Mouse (Mus musculus) hindbrain, postnatal 0 days (tissue): ENCODE data around the gene Fbxl2. TPM values are rescaled to one million over a fixed set of nuclear protein-coding genes. Genes with fewer than 3 reads are reported as not detected.
"Not testable (repeated sequence)": the region's sequence is repeated elsewhere in the genome, so short reads cannot be mapped to it uniquely, and the experiment has no call there.

Experiments used
- ATAC-seq: fragments of 200-750 bp; cut with Nextera tagmentation; 2 replicates; pipeline ENCODE4 v1.8.0; 2017; ENCODE audit warnings: mild to moderate bottlenecking, moderate TSS enrichment, moderate library complexity
- DNase-seq: peaks from one replicate; pipeline ENCODE4 v3.0.0-alpha.2; 2015; ENCODE audit warnings: low spot score
- H3K27ac ChIP-seq: fragments of 300-500 bp; sonication (generic); 2 replicates; pipeline ENCODE4 v1.5.1; 2014; ENCODE audit warnings: mild to moderate bottlenecking
- H3K27me3 ChIP-seq: fragments of 300-500 bp; sonication (generic); 2 replicates; pipeline ENCODE4 v1.6.1; 2014; ENCODE audit warnings: low read length, mixed read lengths; ENCODE audit not compliant: insufficient read depth
- H3K36me3 ChIP-seq: fragments of 300-500 bp; sonication (generic); 2 replicates; pipeline ENCODE4 v1.6.1; 2014; ENCODE audit warnings: low read length, mixed read lengths; ENCODE audit not compliant: insufficient read depth
- H3K4me1 ChIP-seq: fragments of 300-500 bp; sonication (generic); 2 replicates; pipeline ENCODE4 v1.6.1; 2014; ENCODE audit warnings: antibody characterized with exemption, low read length, mixed read lengths; ENCODE audit not compliant: insufficient read depth
- H3K4me2 ChIP-seq: fragments of 300-500 bp; sonication (generic); 2 replicates; pipeline ENCODE4 v1.6.1; 2014; ENCODE audit warnings: low read depth, mild to moderate bottlenecking, low read length, moderate library complexity, mixed read lengths
- H3K4me3 ChIP-seq: fragments of 300-500 bp; sonication (generic); 2 replicates; pipeline ENCODE4 v1.5.1; 2014; ENCODE audit warnings: low read length
- H3K9ac ChIP-seq: fragments of 300-500 bp; sonication (generic); replicated peaks from 2 replicates; pipeline ENCODE4 v1.6.1; 2014; ENCODE audit warnings: mild to moderate bottlenecking, low read length, moderate library complexity, mixed read lengths
- H3K9me3 ChIP-seq: fragments of 300-500 bp; sonication (generic); 2 replicates; pipeline ENCODE4 v1.6.1; 2016; ENCODE audit warnings: low read length, mixed read lengths
- CTCF ChIP-seq: IDR thresholded peaks from 2 replicates; pipeline ENCODE4 v1.5.1; 2016; ENCODE audit warnings: antibody characterized with exemption, control low read depth, low read depth
- WGBS: fragments of 180-500 bp; shearing (Covaris S2); extraction: QIAGEN DNeasy Blood & Tissue Kit; methylation state at CpG from one replicate; pipeline ENCODE4 v1.1.7; 2014; 5-methylcytosine and 5-hydroxymethylcytosine counted together
- polyA plus RNA-seq: library from polyadenylated mRNA; unstranded; fragments of >200 nt; fragmentation: Nextera tagmentation; extraction: Ambion mirVana; gene quantifications from 2 replicates; pipeline ENCODE4 v1.2.1, GENCODE M21; 2015
- total RNA-seq: library from RNA; depleted of rRNA; stranded (reverse); fragments of >200 nt; gene quantifications from 2 replicates; pipeline ENCODE4 v1.2.3, GENCODE M21; 2014; rRNA removed

Gene Fbxl2
- 35.6 and 36.8 TPM in 2 replicates for total RNA-seq
- 23.2 and 27.4 TPM in 2 replicates for polyA plus RNA-seq

DNA sequence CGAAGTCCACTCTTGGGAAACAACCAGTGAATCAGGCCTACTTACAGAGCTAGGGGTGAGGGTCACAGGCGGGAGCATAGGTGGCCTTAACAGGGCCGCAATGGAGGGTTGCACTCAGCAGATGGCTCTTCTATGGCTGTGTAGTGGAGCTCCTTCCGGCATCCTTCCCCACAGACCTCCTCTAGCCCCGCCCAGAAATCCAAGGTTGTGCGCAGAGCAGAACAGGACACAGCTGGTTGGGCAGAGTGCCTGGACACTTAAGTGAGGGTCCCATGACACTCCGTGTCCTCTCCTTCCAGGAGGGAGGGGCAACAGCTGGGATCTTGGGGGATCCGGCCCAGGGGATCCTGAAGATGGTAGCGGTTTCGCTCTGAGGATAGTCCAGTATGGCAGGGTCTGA is at the start of gene Fbxl2:
Gene Fbxl2, minus strand, starts transcription at position 164 of the 400 bp plus-strand sequence.
- H3K4me3 ChIP-seq, result no peak within 1 kb of the TSS
- TF ChIP-seq CTCF, result no peak
- H3K9ac ChIP-seq, result no peak within 1 kb of the TSS
- 83% methylated on average over 10 of the region's 10 CpGs for WGBS
- H3K27ac ChIP-seq, result no peak within 1 kb of the TSS
- ATAC-seq (no peak), DNase-seq (no peak)
- H3K36me3 ChIP-seq, result no peaks in the 10 kb centered on the region
- no peaks in the 10 kb centered on the region for H3K4me1 ChIP-seq
- H3K9me3 ChIP-seq, result no peaks in the 10 kb centered on the region
- no peaks in the 10 kb centered on the region for H3K27me3 ChIP-seq
- no peak within 1 kb of the TSS for H3K4me2 ChIP-seq

DNA sequence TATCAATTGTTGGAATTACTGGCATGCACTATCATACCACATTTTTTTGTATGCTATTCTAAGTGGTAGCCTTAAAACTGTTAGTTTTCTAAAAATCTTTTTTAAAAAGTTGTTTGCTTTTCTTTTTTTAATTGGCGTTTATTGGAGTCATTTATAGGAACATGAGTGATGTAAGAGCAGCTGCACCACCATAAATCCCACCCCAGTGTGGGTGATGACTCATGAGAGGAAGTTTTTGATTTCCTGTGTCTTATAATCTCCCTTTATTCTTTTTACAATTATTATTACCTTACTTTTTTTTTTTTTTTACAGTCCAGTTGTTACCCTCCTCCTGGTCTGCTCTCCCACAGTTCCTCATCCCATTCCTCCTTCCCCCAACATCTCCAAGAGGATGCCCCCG is 48.9 kb upstream of the Fbxl2 start:
- Histone ChIP-seq H3K4me1 (no peaks in the 10 kb centered on the region), H3K27me3 (no peaks in the 10 kb centered on the region), H3K4me3 (no peak overlapping the region), H3K4me2 (no peak overlapping the region), H3K36me3 (no peaks in the 10 kb centered on the region), H3K27ac (no peak overlapping the region), H3K9me3 (no peaks in the 10 kb centered on the region), H3K9ac (no peak overlapping the region)
- DNase-seq, result no peak
- no peak for TF ChIP-seq CTCF
- ATAC-seq, result no peak
- WGBS, result 90% methylated on average over 2 of the region's 2 CpGs

DNA sequence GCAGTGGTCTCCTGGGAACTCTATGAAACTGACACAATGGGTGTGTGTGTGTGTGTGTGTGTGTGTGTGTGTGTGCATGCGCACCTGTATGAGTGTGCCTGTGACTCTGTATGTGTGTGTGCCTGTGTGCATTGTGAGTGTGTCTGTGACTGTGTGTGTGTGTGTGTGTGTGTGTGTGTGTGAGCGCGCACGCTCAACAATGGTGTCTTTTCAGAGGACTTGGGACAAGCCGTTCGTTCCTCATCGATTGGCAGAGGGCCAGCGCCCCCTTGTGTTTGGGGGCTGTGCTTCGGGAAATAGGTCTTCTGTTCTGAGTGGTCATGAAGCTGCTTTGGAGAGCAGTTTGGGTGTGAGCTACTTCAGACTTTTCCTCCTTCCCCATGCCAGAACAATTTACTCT is 46.2 kb upstream of the Fbxl2 start:
- not testable (repeated sequence) for H3K36me3 ChIP-seq, H3K4me1 ChIP-seq, H3K4me3 ChIP-seq, H3K27me3 ChIP-seq, H3K4me2 ChIP-seq, H3K9me3 ChIP-seq, H3K9ac ChIP-seq, H3K27ac ChIP-seq
- ATAC-seq (peak; percentile 74), DNase-seq (peak; percentile 72)
- TF ChIP-seq CTCF, result peak; percentile 47
- 15% methylated on average over 9 of the region's 9 CpGs for WGBS

DNA sequence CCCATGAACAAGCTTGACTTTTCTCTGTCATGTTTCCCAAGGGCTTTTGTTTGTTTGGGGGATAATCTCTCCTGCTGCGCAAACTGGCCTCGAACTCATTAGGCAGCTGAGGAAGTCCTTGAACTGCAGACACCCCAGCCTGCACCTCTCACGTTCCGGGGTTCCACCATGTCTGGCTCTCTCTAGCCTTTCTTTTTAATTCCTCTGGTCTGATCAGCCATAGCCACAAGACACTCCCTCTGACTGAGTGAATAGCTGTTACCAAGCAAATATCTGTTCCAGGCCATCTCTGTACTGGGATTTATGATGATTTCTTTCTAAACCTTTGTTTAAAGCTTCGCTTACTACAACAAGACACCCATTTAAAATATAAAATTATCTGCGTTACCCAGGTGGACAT is 42.9 kb upstream of the Fbxl2 start:
- not testable (repeated sequence) for DNase-seq, H3K9ac ChIP-seq, H3K4me2 ChIP-seq, H3K4me3 ChIP-seq, H3K27me3 ChIP-seq, H3K36me3 ChIP-seq, ATAC-seq, H3K9me3 ChIP-seq, H3K27ac ChIP-seq, H3K4me1 ChIP-seq
- WGBS, result 87% methylated on average over 6 of the region's 6 CpGs

DNA sequence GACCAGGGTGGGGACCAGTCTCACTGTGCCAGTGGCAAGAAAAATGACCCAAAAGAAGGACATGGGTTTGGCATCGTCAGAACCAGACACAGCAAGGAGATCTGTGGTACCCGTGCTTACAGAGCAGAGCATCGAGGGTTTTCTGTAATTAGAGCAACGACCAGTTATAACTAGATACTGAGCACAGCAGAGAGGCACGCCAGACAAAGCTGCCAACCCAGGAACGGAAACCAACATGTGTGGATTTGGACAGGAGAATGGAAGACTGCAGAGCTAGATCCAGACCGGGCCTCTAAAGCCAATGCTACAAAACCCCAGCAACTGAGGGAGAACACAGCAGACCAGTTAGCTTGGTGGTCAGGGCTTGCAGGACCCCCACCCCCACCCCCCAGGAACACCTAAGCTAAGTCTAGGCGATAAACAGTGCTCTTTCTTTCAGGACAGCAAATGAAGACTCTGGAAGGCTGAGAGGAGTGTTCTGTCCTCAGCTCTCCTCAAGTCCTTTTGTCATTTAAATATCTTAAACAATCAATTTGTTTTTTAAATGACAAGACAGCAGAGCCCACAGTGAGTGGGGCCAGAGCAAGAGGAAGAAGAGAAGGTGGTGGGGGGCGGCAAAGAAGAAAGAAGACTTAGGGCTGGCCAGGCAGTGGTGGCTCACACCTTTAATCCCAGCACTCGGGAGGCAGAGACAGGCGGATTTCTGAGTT is 41.3 kb upstream of the Fbxl2 start:
- no peak for TF ChIP-seq CTCF
- no peaks in the 10 kb centered on the region for H3K27me3 ChIP-seq
- WGBS, result 70% methylated on average over 11 of the region's 11 CpGs
- no peak for ATAC-seq
- no peaks in the 10 kb centered on the region for H3K36me3 ChIP-seq
- no peaks in the 10 kb centered on the region for H3K4me1 ChIP-seq
- H3K4me2 ChIP-seq, result no peak overlapping the region
- no peak for DNase-seq
- no peaks in the 10 kb centered on the region for H3K9me3 ChIP-seq
- H3K9ac ChIP-seq, result no peak overlapping the region
- no peak overlapping the region for H3K4me3 ChIP-seq
- H3K27ac ChIP-seq, result no peak overlapping the region

DNA sequence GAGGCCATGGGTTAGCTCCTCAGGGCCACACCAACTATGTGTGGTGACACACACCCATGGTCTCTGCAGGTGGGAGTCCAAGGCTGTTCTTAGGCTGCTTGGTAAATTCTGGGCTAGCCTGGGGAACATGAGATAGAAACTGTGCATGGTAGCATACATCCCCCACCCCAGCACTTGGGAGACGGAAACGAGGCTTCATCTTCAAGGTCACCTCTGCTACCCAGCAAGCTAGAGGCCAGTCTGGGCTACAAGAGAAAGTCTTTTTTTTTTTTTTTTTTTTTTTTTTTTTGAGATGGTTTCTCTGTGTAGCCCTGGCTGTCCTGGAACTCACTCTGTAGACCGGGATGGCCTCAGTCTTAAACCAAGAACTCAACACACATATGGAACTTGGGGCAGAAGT is 40.4 kb upstream of the Fbxl2 start:
- Histone ChIP-seq H3K4me1 (no peaks in the 10 kb centered on the region), H3K9ac (no peak overlapping the region), H3K36me3 (no peaks in the 10 kb centered on the region), H3K27me3 (no peaks in the 10 kb centered on the region), H3K27ac (no peak overlapping the region), H3K4me2 (no peak overlapping the region), H3K9me3 (no peaks in the 10 kb centered on the region), H3K4me3 (no peak overlapping the region)
- 94% methylated on average over 3 of the region's 3 CpGs for WGBS
- no peak for DNase-seq
- no peak for TF ChIP-seq CTCF
- no peak for ATAC-seq

DNA sequence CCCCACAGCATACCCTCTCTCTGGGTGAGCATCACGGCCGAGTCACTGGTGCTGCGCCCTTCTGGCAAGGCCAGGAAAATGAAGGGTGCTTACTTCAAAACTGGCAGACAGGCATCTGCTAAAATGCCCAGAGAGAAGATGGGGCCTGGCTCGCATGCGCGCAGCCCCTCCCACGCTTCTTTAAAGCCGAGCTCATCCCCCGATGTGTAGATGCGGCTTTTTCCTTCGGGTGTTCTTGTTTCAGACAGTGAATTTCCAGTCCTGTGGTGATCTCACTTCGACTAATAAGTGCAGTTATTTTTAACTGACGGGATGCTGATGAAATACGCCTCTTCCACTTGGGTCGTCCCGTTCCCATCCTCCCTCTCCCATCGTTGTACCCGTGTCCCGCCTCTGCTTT is 27.7 kb upstream of the Fbxl2 start:
- no peak overlapping the region for H3K27ac ChIP-seq
- no peak overlapping the region for H3K4me3 ChIP-seq
- no peak overlapping the region for H3K9ac ChIP-seq
- no peaks in the 10 kb centered on the region for H3K36me3 ChIP-seq
- ATAC-seq (no peak), DNase-seq (no peak)
- no peak overlapping the region for H3K4me2 ChIP-seq
- WGBS, result 87% methylated on average over 19 of the region's 19 CpGs
- H3K4me1 ChIP-seq, result no peaks in the 10 kb centered on the region
- no peaks in the 10 kb centered on the region for H3K27me3 ChIP-seq
- TF ChIP-seq CTCF, result no peak
- H3K9me3 ChIP-seq, result no peaks in the 10 kb centered on the region
